Mouse (Mus musculus) neural tube, embryonic 11.5 days (tissue): ENCODE measurements around the gene Ciao2a. TPM values are rescaled to one million over a fixed set of nuclear protein-coding genes. Genes with fewer than 3 reads are reported as not detected.

ENCODE experiments used
- ATAC-seq: fragments of 200-750 bp; cut with Nextera tagmentation; 2 replicates; pipeline ENCODE4 v1.8.0; 2017; ENCODE audit warnings: moderate number of reproducible peaks, mild to moderate bottlenecking, moderate TSS enrichment, moderate library complexity; ENCODE audit not compliant: insufficient read depth, low FRiP score, low TSS enrichment
- DNase-seq: peaks from one replicate; pipeline ENCODE4 v3.0.0-alpha.2; 2015; ENCODE audit warnings: low spot score
- H3K27ac ChIP-seq: fragments of 300-500 bp; sonication (generic); 2 replicates; pipeline ENCODE4 v1.5.1; 2014; ENCODE audit warnings: low read depth, mild to moderate bottlenecking, low read length
- H3K27me3 ChIP-seq: fragments of 300-500 bp; sonication (generic); 2 replicates; pipeline ENCODE4 v1.6.1; 2014; ENCODE audit warnings: mild to moderate bottlenecking, low read length, mixed read lengths; ENCODE audit not compliant: control insufficient read depth, insufficient read depth
- H3K36me3 ChIP-seq: fragments of 300-500 bp; sonication (generic); 2 replicates; pipeline ENCODE4 v1.6.1; 2014; ENCODE audit warnings: mild to moderate bottlenecking, low read length, moderate library complexity, mixed read lengths; ENCODE audit not compliant: control insufficient read depth, insufficient read depth
- H3K4me1 ChIP-seq: fragments of 300-500 bp; sonication (generic); 2 replicates; pipeline ENCODE4 v1.6.1; 2014; ENCODE audit warnings: low read length, mixed read lengths; ENCODE audit not compliant: control insufficient read depth, insufficient read depth
- H3K4me2 ChIP-seq: fragments of 300-500 bp; sonication (generic); 2 replicates; pipeline ENCODE4 v1.6.1; 2014; ENCODE audit warnings: low read depth, mild to moderate bottlenecking, moderate library complexity
- H3K4me3 ChIP-seq: fragments of 300-500 bp; sonication (generic); 2 replicates; pipeline ENCODE4 v1.5.1; 2014; ENCODE audit warnings: low read depth, low read length
- H3K9ac ChIP-seq: fragments of 300-500 bp; sonication (generic); 2 replicates; pipeline ENCODE4 v1.6.1; 2014; ENCODE audit warnings: mild to moderate bottlenecking, low read length
- H3K9me3 ChIP-seq: fragments of 300-500 bp; sonication (generic); 2 replicates; pipeline ENCODE4 v1.6.1; 2016; ENCODE audit warnings: low read length; ENCODE audit not compliant: control insufficient read depth
- WGBS: fragments of 180-500 bp; shearing (Covaris S2); extraction: QIAGEN DNeasy Blood & Tissue Kit; methylation state at CpG from one replicate; pipeline ENCODE4 v1.1.7; 2014; 5-methylcytosine and 5-hydroxymethylcytosine counted together
- polyA plus RNA-seq: library from polyadenylated mRNA; unstranded; fragments of >200 nt; fragmentation: Nextera tagmentation; extraction: Ambion mirVana; gene quantifications from 2 replicates; pipeline ENCODE4 v1.2.1, GENCODE M21; 2014

Gene Ciao2a
- polyA plus RNA-seq, 1 experiment from 2014 or later = 126 TPM

DNA sequence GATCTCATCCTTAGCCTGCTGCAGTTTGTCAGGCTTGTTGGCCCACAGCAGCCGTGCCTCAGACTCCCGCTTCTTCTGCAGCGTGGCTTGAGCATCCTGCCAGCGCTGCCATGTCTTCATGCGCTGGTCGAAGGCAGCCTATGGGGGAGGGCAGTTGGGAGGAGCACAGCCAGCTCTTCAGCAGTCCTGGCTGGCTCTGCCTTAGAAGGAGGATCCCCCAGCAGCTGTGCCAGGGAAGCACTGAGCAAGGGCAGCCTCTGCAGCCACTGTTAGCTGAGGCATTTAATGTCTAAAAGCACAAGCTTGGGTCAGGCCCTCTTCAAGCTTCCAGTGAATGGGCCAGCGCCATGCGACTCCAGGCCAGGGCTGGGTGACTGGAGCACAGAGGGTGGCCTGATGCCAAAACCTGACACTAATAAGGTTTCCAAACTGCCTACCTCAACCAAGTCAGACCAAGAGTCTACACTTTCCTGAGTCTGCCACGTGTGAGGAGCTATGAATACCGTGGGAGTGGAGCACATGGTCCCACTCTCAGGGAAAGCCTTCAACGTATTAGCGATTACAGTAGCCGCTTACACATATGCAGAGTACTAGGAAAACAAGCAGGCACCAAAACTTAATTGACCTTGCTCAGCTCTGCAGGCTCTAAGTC is 35.7 kb upstream of the Ciao2a start:
- DNase-seq (no peak), ATAC-seq (no peak)
- WGBS = 93% methylated on average over 13 of the region's 13 CpGs
- Histone ChIP-seq H3K9me3 (no peaks in the 10 kb centered on the region), H3K36me3 (peaks cover 24% of the 10 kb centered on the region), H3K9ac (no peak overlapping the region), H3K4me2 (no peak overlapping the region), H3K4me3 (no peak overlapping the region), H3K27me3 (no peaks in the 10 kb centered on the region), H3K27ac (no peak overlapping the region), H3K4me1 (no peaks in the 10 kb centered on the region)

- Histone ChIP-seq H3K36me3 (peaks cover 24% of the 10 kb centered on the region), H3K4me2 (no peak overlapping the region)
- ATAC-seq = no peak
These were observed 34.8 kb upstream of the Ciao2a start for GRCm38 (mm10) chr9:66091327-66092231.

DNA sequence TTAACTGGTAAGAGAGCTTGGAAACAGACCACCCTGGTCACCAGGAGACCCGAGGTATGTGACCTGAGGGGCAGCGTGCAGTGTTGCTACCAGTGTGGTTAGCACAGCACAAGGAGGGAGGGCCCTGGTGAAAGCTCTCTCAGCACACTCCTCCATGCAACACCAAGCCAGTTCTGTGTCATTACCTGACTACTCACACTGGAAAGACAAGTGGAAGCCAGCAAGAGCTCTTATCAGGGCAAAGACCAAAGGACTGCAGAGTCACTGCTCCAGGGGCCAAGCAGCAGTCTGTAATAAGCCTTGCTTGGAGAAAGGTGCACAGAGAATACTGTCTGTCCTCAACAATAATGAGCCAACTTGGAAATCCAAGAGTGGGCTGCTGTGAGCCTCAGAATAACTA is 33.7 kb upstream of the Ciao2a start:
- H3K27ac ChIP-seq = no peak overlapping the region
- H3K4me1 ChIP-seq = no peaks in the 10 kb centered on the region
- no peak overlapping the region for H3K4me3 ChIP-seq
- DNase-seq (no peak), ATAC-seq (no peak)
- no peak overlapping the region for H3K4me2 ChIP-seq
- H3K9ac ChIP-seq = no peak overlapping the region
- H3K36me3 ChIP-seq = peaks cover 21% of the 10 kb centered on the region
- WGBS = 95% methylated on average over 2 of the region's 2 CpGs
- no peaks in the 10 kb centered on the region for H3K27me3 ChIP-seq
- H3K9me3 ChIP-seq = no peaks in the 10 kb centered on the region

More at GRCm38 (mm10) chr9:66091327-66092231, 34.8 kb upstream of the Ciao2a start:
- no peaks in the 10 kb centered on the region for H3K9me3 ChIP-seq
- no peak overlapping the region for H3K9ac ChIP-seq
- 86% methylated on average over 6 of the region's 6 CpGs for WGBS
- H3K4me1 ChIP-seq = no peaks in the 10 kb centered on the region
- no peak for DNase-seq
- H3K27me3 ChIP-seq = no peaks in the 10 kb centered on the region
- no peak overlapping the region for H3K27ac ChIP-seq
- H3K4me3 ChIP-seq = no peak overlapping the region

- DNase-seq (no peak), ATAC-seq (no peak)
- H3K27ac ChIP-seq = no peak overlapping the region
- H3K9ac ChIP-seq = no peak overlapping the region
- 83% methylated on average over 8 of the region's 8 CpGs for whole genome bisulfite sequencing
- H3K4me3 ChIP-seq = no peak overlapping the region
- H3K4me2 ChIP-seq = no peak overlapping the region
- no peaks in the 10 kb centered on the region for H3K9me3 ChIP-seq
- H3K4me1 ChIP-seq = no peaks in the 10 kb centered on the region
- H3K36me3 ChIP-seq = peaks cover 3% of the 10 kb centered on the region; the same call in 1 of the 2 replicates
- H3K27me3 ChIP-seq = no peaks in the 10 kb centered on the region
These were observed 24.8 kb upstream of the Ciao2a start for GRCm38 (mm10) chr9:66101577-66101976.

- DNase-seq (no peak), ATAC-seq (no peak)
- H3K27me3 ChIP-seq = no peaks in the 10 kb centered on the region
- no peak overlapping the region for H3K9ac ChIP-seq
- peaks cover 3% of the 10 kb centered on the region; the same call in 1 of the 2 replicates for H3K36me3 ChIP-seq
- H3K4me1 ChIP-seq = no peaks in the 10 kb centered on the region
- 96% methylated on average over 6 of the region's 6 CpGs for WGBS
- H3K27ac ChIP-seq = no peak overlapping the region
- H3K4me3 ChIP-seq = no peak overlapping the region
- H3K4me2 ChIP-seq = no peak overlapping the region
- H3K9me3 ChIP-seq = no peaks in the 10 kb centered on the region
These were observed 23.7 kb upstream of the Ciao2a start for GRCm38 (mm10) chr9:66102668-66103067.

- no peaks in the 10 kb centered on the region for H3K4me1 ChIP-seq
- no peaks in the 10 kb centered on the region for H3K9me3 ChIP-seq
- WGBS = 96% methylated on average over 4 of the region's 4 CpGs
- H3K9ac ChIP-seq = no peak overlapping the region
- no peak overlapping the region for H3K4me3 ChIP-seq
- ATAC-seq (no peak), DNase-seq (no peak)
- H3K27ac ChIP-seq = no peak overlapping the region
- H3K27me3 ChIP-seq = no peaks in the 10 kb centered on the region
- peaks cover 3% of the 10 kb centered on the region; the same call in 1 of the 2 replicates for H3K36me3 ChIP-seq
- H3K4me2 ChIP-seq = no peak overlapping the region
These were observed 21.8 kb upstream of the Ciao2a start for GRCm38 (mm10) chr9:66104601-66105000.

DNA sequence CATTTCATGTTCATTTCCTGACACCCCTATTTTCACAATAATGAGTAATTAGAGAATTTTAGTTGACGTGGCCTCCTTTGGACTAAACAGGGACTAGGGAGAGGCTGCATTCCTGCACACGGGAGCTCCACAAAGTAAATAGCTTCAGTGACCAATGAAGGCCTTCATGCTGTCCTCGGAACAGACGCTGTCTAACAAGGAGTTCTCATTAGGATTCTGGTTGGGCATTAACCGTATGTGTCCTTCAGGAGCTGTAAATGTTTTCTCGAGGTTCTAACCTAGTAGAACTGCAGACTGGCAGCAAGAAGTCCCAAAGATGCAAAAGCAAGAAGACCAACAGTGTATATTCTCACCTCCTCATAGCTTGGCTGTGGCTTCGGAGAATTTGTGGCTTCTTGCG is 21.2 kb upstream of the Ciao2a start:
- no peaks in the 10 kb centered on the region for H3K27me3 ChIP-seq
- H3K36me3 ChIP-seq = peaks cover 3% of the 10 kb centered on the region; the same call in 1 of the 2 replicates
- H3K27ac ChIP-seq = no peak overlapping the region
- DNase-seq = no peak
- WGBS = 91% methylated on average over 8 of the region's 8 CpGs
- H3K9me3 ChIP-seq = no peaks in the 10 kb centered on the region
- no peak for ATAC-seq
- no peaks in the 10 kb centered on the region for H3K4me1 ChIP-seq
- H3K4me3 ChIP-seq = no peak overlapping the region
- H3K4me2 ChIP-seq = no peak overlapping the region
- no peak overlapping the region for H3K9ac ChIP-seq

GRCm38 (mm10) chr9:66109574-66109973 is 16.8 kb upstream of the Ciao2a start:
- DNase-seq (no peak), ATAC-seq (no peak)
- Histone ChIP-seq H3K4me2 (no peak overlapping the region), H3K36me3 (no peaks in the 10 kb centered on the region), H3K27me3 (no peaks in the 10 kb centered on the region), H3K4me3 (no peak overlapping the region), H3K4me1 (no peaks in the 10 kb centered on the region), H3K9ac (no peak overlapping the region), H3K9me3 (no peaks in the 10 kb centered on the region), H3K27ac (no peak overlapping the region)
- WGBS = 95% methylated on average over 1 of the region's 1 CpGs
